Mouse (Mus musculus) testis, adult 2 months (tissue): ENCODE data around the gene Ppp1r12a. TPM values are rescaled to one million over a fixed set of nuclear protein-coding genes. Genes with fewer than 3 reads are reported as not detected.

Experiments
- H3K27ac ChIP-seq: fragments of 200-500 bp; 2 replicates; pipeline ENCODE4 v1.5.1; 2012; ENCODE audit warnings: low read depth, low read length; ENCODE audit not compliant: control insufficient read depth, insufficient read depth
- H3K27me3 ChIP-seq: fragments of 200-500 bp; 2 replicates; pipeline ENCODE4 v1.6.1; 2012; ENCODE audit warnings: mild to moderate bottlenecking, low read length, moderate library complexity; ENCODE audit not compliant: control insufficient read depth, insufficient read depth
- H3K36me3 ChIP-seq: fragments of 200-500 bp; 2 replicates; pipeline ENCODE4 v1.6.1; 2012; ENCODE audit warnings: mild to moderate bottlenecking, low read length; ENCODE audit not compliant: control insufficient read depth, insufficient read depth
- H3K4me1 ChIP-seq: fragments of 200-500 bp; 2 replicates; pipeline ENCODE4 v1.6.1; 2012; ENCODE audit warnings: low read length; ENCODE audit not compliant: control insufficient read depth, insufficient read depth
- H3K4me3 ChIP-seq: fragments of 200-500 bp; 2 replicates; pipeline ENCODE4 v1.5.1; 2012; ENCODE audit warnings: low read depth, mild to moderate bottlenecking, low read length, moderate library complexity, mixed read lengths; ENCODE audit not compliant: control insufficient read depth
- CTCF ChIP-seq: fragments of 200-500 bp; IDR thresholded peaks from 2 replicates; pipeline ENCODE4 v1.5.1; 2012; ENCODE audit warnings: low read depth, mild to moderate bottlenecking, inconsistent platforms, low read length, moderate library complexity; ENCODE audit not compliant: control insufficient read depth, insufficient read depth, insufficient replicate concordance
- POLR2A ChIP-seq: fragments of 200-500 bp; IDR thresholded peaks from 2 replicates; pipeline ENCODE4 v1.6.1; 2012; ENCODE audit warnings: low read depth, mild to moderate bottlenecking, inconsistent platforms, low read length, moderate library complexity; ENCODE audit not compliant: control insufficient read depth
- polyA plus RNA-seq: library from polyadenylated mRNA; depleted of rRNA; stranded (reverse); fragments of >200 nt; gene quantifications from 2 replicates; pipeline ENCODE4 v1.2.3, GENCODE M21; 2012; rRNA removed

The Ppp1r12a gene
- polyA plus RNA-seq, 1 experiment, result 15.2 TPM

DNA sequence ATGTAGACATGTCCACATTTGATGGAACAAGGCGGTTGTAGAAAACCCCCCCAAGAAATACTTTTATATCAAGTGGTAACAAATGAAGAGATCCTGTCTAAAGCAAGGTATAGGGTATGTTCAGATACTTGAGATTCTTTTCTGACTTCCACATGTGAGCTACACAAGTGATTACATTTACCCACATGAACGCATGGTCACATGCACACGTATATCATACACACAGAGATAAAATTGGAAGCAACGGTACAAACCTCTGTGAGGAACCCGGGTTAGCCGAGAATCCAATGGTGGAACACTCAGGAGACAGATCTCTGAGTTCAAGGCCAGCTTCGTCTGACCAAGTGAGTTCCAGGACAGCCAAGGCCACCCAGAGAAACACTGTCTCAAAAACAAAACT, 166.4 kb downstream of the Ppp1r12a start:
- H3K27ac ChIP-seq, result no peak overlapping the region
- H3K4me1 ChIP-seq, result peaks cover 5% of the 10 kb centered on the region
- no peaks in the 10 kb centered on the region for H3K27me3 ChIP-seq
- no peaks in the 10 kb centered on the region for H3K36me3 ChIP-seq
- no peak overlapping the region for H3K4me3 ChIP-seq
- TF ChIP-seq POLR2A, result no peak
- TF ChIP-seq CTCF, result no peak

DNA sequence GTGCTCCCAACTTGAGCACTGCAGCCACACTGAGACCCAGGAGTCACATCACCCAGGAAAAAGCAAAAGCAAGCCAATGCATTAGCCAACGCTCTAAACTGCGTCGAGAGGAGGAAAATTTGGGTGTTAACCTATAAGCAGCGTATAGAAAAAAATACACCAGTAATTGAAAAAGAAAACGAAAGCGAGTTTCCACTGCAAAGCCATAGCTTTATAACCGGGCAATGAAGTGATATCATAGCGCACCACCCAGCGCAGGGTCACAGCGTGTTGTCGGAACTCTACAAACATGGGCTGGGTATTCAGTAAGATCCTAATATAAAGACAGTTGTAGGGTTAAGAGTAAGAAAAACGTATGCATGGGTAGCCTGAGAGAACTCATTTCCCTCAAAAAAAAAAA, 167.0 kb downstream of the Ppp1r12a start:
- no peaks in the 10 kb centered on the region for H3K36me3 ChIP-seq
- H3K4me1 ChIP-seq, result peaks cover 5% of the 10 kb centered on the region
- H3K27ac ChIP-seq, result no peak overlapping the region
- no peak for TF ChIP-seq CTCF
- no peak for TF ChIP-seq POLR2A
- H3K27me3 ChIP-seq, result no peaks in the 10 kb centered on the region
- no peak overlapping the region for H3K4me3 ChIP-seq

DNA sequence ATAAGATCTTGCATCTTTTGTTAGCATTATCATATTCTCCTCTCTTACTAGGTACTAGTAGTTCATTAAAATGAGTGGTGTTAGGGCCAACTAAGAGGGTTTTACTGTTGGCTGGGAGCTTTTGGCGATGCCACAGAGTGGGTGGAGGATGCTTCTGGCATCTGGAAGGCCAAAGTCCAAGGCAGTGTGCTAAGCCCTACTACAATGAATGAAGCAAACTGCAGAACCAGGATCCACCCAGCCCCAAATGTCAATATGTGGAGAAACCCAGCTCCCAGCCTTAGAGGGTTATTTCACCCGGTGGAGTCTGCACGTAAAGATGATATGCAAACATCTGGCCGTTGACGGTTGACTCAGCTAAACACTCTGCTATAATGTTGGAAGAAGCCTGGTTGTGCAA, 167.8 kb downstream of the Ppp1r12a start:
- no peak for TF ChIP-seq POLR2A
- TF ChIP-seq CTCF, result no peak
- H3K27ac ChIP-seq, result no peak overlapping the region
- no peak overlapping the region for H3K4me3 ChIP-seq
- no peaks in the 10 kb centered on the region for H3K27me3 ChIP-seq
- peaks cover 5% of the 10 kb centered on the region for H3K4me1 ChIP-seq
- no peaks in the 10 kb centered on the region for H3K36me3 ChIP-seq

DNA sequence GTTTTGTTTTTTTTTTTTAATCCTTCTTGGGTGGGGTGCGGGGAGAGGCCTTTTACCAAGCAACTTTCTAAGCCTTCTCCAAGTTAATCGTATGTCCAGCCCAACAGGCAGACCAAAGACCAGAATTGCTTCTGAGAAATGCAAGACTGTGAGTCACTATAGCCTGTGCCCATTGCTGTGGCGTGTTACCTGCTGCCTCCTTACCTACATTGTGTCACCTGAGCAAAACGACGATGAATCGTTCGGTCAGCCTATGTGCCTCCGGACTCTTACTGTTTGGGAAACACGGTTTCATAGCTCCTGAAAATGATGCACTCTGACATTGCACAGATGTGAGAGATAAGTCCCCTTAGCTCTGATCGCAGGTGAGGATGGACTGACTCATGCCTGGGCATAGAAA, 169.0 kb downstream of the Ppp1r12a start:
- Histone ChIP-seq H3K36me3 (no peaks in the 10 kb centered on the region), H3K27ac (no peak overlapping the region), H3K4me3 (peak overlapping the region; percentile 3; the same call in 1 of the 2 replicates), H3K27me3 (no peaks in the 10 kb centered on the region), H3K4me1 (peaks cover 5% of the 10 kb centered on the region)
- TF ChIP-seq CTCF (no peak), POLR2A (no peak)

DNA sequence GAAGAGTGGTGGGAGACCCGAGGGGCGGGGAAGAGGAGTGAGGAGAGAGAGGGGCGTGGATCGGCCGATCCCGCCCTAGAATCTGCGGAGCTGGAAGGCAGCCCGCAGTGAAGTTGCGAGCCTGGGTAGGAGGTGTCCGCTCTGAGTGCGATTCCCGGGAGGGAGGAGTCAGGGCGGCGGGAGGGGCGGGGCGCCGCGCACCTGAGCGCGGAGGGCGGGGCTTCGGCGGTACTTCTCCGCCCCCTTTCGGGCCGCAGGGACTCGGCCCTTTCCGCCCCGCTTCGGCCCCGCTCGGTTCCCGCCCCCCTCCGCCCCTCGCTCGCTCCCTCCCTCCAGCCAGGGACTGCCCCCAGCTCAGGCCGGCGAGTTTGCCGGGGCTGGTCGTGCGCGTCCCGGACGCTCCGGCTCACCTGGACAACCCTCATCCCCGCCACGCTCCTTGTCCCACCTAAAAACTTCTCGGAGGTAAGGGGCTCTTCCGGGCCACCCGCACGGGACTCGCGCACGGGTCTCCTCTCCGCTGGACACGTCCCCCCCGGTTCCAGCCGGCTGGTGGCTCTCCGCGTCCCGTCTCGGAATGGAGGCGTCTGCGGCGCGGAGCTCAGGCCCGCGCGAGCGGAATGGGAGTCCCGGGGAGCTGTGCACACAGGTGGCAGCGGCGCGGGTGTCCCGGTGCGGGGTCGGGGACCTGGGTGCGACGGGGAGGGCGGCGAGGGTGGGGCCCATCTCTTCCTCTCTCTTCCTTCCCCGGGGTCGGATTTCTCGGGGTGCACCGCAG, 170.0 kb downstream of the Ppp1r12a start, which contains the start of gene Pawr:
Gene Pawr (plus strand): TSS at position 338 of the 778 bp plus-strand sequence.
- Histone ChIP-seq H3K36me3 (no peaks in the 10 kb centered on the region), H3K27ac (peak within 1 kb of the TSS; percentile 42; the same call in 1 of the 2 replicates), H3K27me3 (no peaks in the 10 kb centered on the region), H3K4me1 (peaks cover 5% of the 10 kb centered on the region), H3K4me3 (peak within 1 kb of the TSS; percentile 88)
- TF ChIP-seq CTCF (no peak), POLR2A (peak; percentile 34; the same call in 1 of the 2 replicates)

DNA sequence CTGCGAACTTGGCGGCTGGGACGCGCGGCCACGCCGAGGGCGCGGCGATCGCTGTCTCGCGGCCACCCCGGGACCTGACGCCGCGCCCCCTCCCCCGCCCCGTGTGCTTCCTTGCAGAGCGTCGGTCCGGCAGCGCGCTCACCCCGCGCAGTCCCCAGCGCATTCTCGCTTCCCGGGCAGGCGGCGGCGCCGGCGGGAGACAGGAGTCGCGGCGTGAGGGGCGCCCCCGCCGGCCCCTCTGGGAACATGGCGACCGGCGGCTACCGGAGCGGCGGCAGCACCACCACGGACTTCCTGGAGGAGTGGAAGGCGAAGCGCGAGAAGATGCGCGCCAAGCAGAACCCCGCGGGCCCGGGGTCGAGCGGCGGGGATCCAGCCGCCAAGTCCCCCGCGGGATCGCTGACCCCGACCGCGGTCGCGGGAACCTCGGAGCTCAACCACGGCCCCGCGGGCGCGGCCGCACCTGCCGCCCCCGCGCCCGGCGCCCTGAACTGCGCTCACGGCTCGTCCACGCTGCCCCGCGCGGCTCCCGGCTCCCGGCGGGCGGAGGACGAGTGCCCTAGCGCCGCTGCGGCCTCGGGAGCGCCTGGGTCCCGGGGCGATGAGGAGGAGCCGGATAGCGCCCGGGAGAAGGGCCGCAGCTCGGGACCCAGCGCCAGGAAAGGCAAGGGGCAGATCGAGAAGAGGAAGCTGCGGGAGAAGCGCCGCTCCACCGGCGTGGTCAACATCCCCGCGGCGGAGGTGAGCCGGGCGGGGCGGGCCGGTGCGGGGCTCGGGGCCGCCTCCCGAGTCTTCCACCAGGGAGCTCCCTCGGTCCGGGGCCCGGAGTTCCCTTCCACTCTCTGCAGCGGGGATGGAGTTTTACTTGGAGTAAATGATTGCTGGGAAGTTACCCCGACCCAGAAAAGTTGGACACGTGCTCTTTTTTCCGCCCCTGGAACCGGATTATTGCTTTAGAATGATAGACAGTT, 170.9 kb downstream of the Ppp1r12a start:
- H3K4me3 ChIP-seq, result peak overlapping the region; percentile 88
- no peaks in the 10 kb centered on the region for H3K27me3 ChIP-seq
- TF ChIP-seq CTCF (no peak), POLR2A (no peak)
- peak overlapping the region; percentile 42; the same call in 1 of the 2 replicates for H3K27ac ChIP-seq
- H3K36me3 ChIP-seq, result no peaks in the 10 kb centered on the region
- H3K4me1 ChIP-seq, result peaks cover 5% of the 10 kb centered on the region

DNA sequence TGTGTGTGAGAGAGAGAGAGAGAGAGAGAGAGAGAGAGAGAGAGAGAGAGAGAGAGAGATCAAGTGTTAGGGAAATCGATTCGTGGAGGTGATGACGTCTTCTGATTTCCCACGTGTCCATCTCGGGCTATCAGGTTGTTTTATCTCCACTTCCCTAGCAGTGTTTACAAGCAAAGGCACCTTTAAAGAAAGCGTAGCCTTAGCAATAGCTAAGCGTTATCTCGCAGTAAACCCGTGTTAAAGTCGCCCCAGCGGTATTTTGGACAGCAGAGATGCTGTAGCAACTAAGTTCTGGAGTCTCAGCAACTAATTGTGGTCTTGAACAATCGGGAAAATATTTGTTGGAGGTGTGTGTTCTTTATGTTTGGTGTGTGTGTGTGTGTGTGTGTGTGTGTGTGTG, 171.6 kb downstream of the Ppp1r12a start:
- TF ChIP-seq CTCF (no peak), POLR2A (no peak)
- no peaks in the 10 kb centered on the region for H3K27me3 ChIP-seq
- H3K4me1 ChIP-seq, result peaks cover 5% of the 10 kb centered on the region
- H3K27ac ChIP-seq, result peak overlapping the region; percentile 29; the same call in 1 of the 2 replicates
- H3K4me3 ChIP-seq, result peak overlapping the region; percentile 88
- no peaks in the 10 kb centered on the region for H3K36me3 ChIP-seq

Other genes with a start within 250 kb of the Ppp1r12a start
- gene Pawr, start 169.9 kb downstream of the Ppp1r12a start, polyA plus RNA-seq, result 0.91 and 1.9 TPM in 2 replicates